Mouse (Mus musculus) activated CD4-positive, CD25-positive, alpha-beta regulatory T cell, adult 9 weeks (primary cell): ENCODE results near the gene Dzank1. TPM values are rescaled to one million over a fixed set of nuclear protein-coding genes. Genes with fewer than 3 reads are reported as not detected.

Source experiments
- polyA plus RNA-seq: library from polyadenylated mRNA; unstranded; fragments of 100-300 nt; shearing (Covaris generic); gene quantifications from one replicate; pipeline ENCODE4 v1.2.1, GENCODE M21; 2017

The Dzank1 gene
- polyA plus RNA-seq: 0.16 TPM

DNA sequence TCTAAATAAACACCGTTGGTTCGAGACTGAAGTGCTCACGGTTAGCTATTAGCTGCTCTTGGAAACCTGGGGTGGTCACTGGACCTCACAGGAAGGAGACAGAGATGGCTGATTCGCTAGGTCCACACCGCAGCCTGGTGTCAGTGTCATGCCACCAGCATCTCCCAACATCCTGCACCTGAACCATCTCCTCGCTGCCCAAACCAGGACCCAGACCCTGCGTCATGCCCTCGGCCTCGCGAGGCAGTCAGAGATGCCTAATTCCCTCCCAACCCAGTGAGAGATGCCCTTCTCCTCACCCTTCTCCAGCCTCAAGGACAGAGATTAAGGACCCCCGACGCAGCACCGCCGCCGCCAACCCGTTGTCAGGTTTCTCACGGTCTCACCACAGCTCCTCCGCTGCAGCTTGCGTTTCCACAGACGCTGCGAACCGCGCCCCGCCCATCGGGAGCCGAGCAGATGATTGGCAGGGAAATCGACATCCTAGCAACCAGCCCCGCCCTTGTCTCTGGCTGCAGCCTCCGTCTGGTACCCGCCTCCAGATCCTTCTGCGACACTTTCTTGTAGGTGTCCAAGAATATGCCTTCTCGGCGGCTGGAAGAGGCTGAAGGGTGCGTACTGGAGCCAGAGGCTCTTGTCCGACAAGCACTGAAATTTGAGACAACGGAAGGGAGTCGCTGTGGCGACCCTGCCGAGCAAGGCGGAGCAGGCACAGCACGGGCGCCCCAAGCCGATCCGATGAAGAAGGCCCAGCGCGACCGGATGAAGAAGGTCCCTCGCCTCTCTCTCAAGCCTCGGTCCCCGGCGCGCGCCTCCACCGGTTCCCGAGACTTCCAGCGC, at the start of gene Dzank1, which contains the start of gene Polr3f:
Gene Dzank1 (minus strand): TSS at position 434 of the 840 bp plus-strand sequence.
Gene Polr3f (plus strand): TSS at position 738 of the 840 bp plus-strand sequence.

DNA sequence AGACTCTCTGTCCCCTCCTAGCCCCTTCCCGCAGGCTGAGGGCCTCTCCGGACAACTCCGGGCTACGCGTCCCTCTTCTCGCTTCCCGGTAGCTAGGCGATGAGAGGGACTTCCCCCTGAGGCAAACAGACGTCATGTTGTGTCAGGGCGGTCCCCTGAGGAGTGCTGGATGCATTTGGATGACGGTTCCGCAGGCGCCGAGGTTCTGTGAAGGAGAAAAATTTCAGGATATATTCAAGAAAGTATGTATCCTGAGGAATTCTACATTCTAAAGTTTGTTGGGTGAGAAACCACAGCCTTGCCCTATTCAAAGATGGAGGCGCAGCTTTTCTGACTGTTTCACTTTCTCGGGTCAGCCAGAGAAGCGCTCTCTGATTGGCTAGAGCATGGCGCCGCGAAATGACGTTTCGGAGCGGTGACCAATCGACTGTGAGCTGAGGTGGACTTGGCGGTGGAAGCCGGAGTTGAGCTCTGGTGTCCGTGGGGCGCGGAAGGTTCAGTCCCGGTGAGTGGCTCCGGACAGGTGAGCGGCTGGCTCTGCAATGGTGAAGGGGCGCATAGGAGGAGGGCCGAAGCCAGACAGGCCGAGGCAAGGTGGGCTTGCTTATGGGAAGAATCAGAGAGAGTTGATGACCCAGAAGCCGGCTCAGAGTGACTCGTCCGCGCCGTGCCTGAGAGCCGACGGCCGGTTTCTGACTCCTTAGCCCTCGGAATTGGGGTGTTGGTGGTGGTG, 28.8 kb upstream of the Dzank1 start, which contains the start of gene Sec23b:
Gene Sec23b (plus strand): TSS at position 410 of the 733 bp plus-strand sequence.

DNA sequence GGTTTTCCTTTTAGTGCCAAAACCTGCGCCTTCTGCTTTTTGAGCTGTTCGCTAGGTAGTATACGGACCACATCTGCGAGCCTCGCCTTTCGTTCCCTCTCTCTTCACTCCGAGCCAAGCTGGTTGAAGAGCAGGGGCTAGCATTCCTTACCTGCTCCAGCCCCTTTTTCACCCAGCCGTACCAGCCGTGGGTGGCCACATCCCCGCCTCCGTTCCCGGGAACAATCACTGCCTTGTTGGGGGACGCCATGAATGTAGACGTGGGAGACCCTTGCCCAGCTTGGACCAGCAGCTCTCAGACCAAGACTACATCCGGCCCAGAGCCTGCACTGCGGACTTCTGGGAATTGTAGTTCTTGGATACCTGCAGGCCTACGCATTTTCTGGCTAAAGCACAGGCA, 23.3 kb upstream of the Dzank1 start, which contains the start of gene Rbbp9:
Gene Rbbp9 (minus strand): TSS at position 341 of the 400 bp plus-strand sequence.

Other genes starting within 250 kb of the Dzank1 start
- gene Ovol2, start 195.3 kb downstream of the Dzank1 start, polyA plus RNA-seq: not detected
- gene Kat14, start 158.4 kb downstream of the Dzank1 start, polyA plus RNA-seq: 16.1 TPM
- 1.3 TPM for gene Pet117, start 158.4 kb downstream of the Dzank1 start, polyA plus RNA-seq
- gene Polr3f, start 304 bp upstream of the Dzank1 start, polyA plus RNA-seq: 37.0 TPM
- 15.5 TPM for gene Rbbp9, start 23.5 kb upstream of the Dzank1 start, polyA plus RNA-seq
- gene Sec23b, start 28.8 kb upstream of the Dzank1 start, polyA plus RNA-seq: 95.9 TPM
- gene Smim26, start 66.6 kb upstream of the Dzank1 start, polyA plus RNA-seq: 25.9 TPM
- gene Dtd1, start 72.5 kb upstream of the Dzank1 start, polyA plus RNA-seq: 63.1 TPM